In genomic region chr13:46677721-46678120, GRCm38 (mm10) we compare ENCODE assay signal across 21 mouse cellular contexts.
"Had no signal": no experiment of that assay in that cellular context is flagged by ENCODE, and none has a peak within 500 bp of the region (broad histone marks: within the 10 kb centered on the region; RNA-seq: fewer than 3 reads in every experiment).

No protein-coding gene starts in this region.

- DNase-seq: kidney, adult 11 months; kidney, postnatal 10 days; layer of hippocampus, postnatal 36 days; left cerebral cortex, postnatal 4 days; liver, embryonic 13.5 days; lung, adult 2 months; lung, postnatal 14 days; lung, postnatal 4 days; retina, postnatal 1 day; right cerebral cortex, postnatal 25 days; spleen, adult 18-20 months; thymus, adult 18-20 months; thymus, postnatal 36 days had no signal

- H3K27ac ChIP-seq: intestine, embryonic 15.5 days; left cerebral cortex, adult 2 months; limb, embryonic 12.5 days; limb, embryonic 15.5 days; midbrain, embryonic 12.5 days; midbrain, embryonic 15.5 days; neural tube, embryonic 13.5 days; stomach, embryonic 15.5 days had no signal

- H3K9ac ChIP-seq: intestine, embryonic 15.5 days; limb, embryonic 12.5 days; limb, embryonic 15.5 days; liver, embryonic 13.5 days; midbrain, embryonic 12.5 days; midbrain, embryonic 15.5 days; neural tube, embryonic 13.5 days; stomach, embryonic 15.5 days had no signal

- ATAC-seq: intestine, embryonic 15.5 days; midbrain, embryonic 15.5 days had no signal

- H3K27me3 ChIP-seq: intestine, embryonic 15.5 days; limb, embryonic 12.5 days; limb, embryonic 15.5 days; liver, embryonic 13.5 days; midbrain, embryonic 12.5 days; midbrain, embryonic 15.5 days; neural tube, embryonic 13.5 days; stomach, embryonic 15.5 days had no signal

- H3K4me3 ChIP-seq: intestine, embryonic 15.5 days; left cerebral cortex, adult 2 months; limb, embryonic 12.5 days; limb, embryonic 15.5 days; liver, embryonic 13.5 days; midbrain, embryonic 12.5 days; midbrain, embryonic 15.5 days; neural tube, embryonic 13.5 days; stomach, embryonic 15.5 days had no signal

- H3K4me1 ChIP-seq: intestine, embryonic 15.5 days; limb, embryonic 12.5 days; limb, embryonic 15.5 days; liver, embryonic 13.5 days; midbrain, embryonic 12.5 days; neural tube, embryonic 13.5 days; stomach, embryonic 15.5 days had no signal
